Mouse (Mus musculus) stomach, postnatal 0 days (tissue): Measurements from ENCODE around the gene Sf3b1.

ENCODE experiments used
- CTCF ChIP-seq: IDR thresholded peaks from 2 replicates; pipeline ENCODE4 v1.5.1; 2016; ENCODE audit warnings: antibody characterized with exemption, low read depth, mild to moderate bottlenecking, moderate library complexity
- EP300 ChIP-seq: optimal IDR thresholded peaks from 2 replicates; pipeline ENCODE3; 2016; ENCODE audit warnings: antibody characterized with exemption

DNA sequence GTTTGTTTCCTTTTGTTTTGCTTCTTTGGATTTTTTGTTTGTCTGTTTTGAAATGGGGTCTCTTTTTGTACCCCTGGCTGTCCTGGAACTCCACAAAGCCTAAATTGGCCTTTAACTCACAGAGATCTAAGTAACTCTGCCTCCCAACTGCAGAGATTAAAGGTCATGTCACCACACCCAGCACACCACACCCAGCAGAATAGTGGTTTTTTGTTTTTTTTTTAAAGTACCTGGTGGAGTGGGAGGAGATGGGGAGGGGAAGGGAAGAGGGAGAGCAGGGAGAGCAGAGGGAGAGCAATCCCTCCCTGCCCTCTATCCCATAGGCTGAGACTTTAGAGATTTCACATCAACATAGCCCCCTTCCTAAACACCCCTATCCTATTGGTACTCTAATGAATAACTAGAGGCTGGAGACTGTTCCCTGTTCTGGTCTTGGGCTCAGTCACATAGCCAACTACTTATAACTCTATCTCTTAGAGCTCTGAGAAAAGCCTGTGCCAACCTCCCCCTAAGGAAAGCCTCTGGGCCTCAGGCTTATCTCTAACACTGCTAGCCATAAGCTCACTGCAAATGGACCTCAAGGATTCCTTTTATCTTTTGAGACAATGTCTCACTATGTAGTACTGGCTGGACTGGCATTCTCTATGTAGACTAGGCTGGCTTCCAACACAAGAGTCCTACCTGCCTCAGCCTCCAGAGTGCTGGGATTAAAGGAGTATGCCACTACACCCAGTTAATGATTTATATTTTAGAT lies 3.9 kb upstream of the Sf3b1 start:
- TF ChIP-seq CTCF (no peak), EP300 (no peak)
